Mouse (Mus musculus) lung, postnatal 36 days (tissue): ENCODE data around the gene Zfp990.
"Not testable (repeated sequence)": the region's sequence is repeated elsewhere in the genome, so short reads cannot be mapped to it uniquely, and the experiment has no call there.

ENCODE experiments used
- DNase-seq: peaks from one replicate; pipeline ENCODE4 v3.0.0; 2022; ENCODE audit warnings: mixed read lengths

Zfp990 gene

GRCm38 (mm10) chr4:145510459-145510858, at the start of gene Zfp990:
TSS of gene Zfp990 (plus strand) at chr4:145510759.
- not testable (repeated sequence) for DNase-seq

- DNase-seq, result not testable (repeated sequence)
Observed at GRCm38 (mm10) chr4:145463553-145464253, 46.9 kb upstream of the Zfp990 start.

GRCm38 (mm10) chr4:145478128-145478527, 32.4 kb upstream of the Zfp990 start:
- DNase-seq, result no peak

- not testable (repeated sequence) for DNase-seq
Observed at GRCm38 (mm10) chr4:145480699-145481098, 29.9 kb upstream of the Zfp990 start.

- no peak for DNase-seq
Observed at GRCm38 (mm10) chr4:145489396-145489795, 21.2 kb upstream of the Zfp990 start.

GRCm38 (mm10) chr4:145492132-145492531, 18.4 kb upstream of the Zfp990 start:
- no peak for DNase-seq

- DNase-seq, result not testable (repeated sequence)
Observed at GRCm38 (mm10) chr4:145493316-145493715, 17.2 kb upstream of the Zfp990 start.

- not testable (repeated sequence) for DNase-seq
Observed at GRCm38 (mm10) chr4:145514637-145515036, 4.1 kb downstream of the Zfp990 start.

- not testable (repeated sequence) for DNase-seq
Observed at GRCm38 (mm10) chr4:145515776-145516565, 5.4 kb downstream of the Zfp990 start.

GRCm38 (mm10) chr4:145517391-145517790, 6.8 kb downstream of the Zfp990 start:
- not testable (repeated sequence) for DNase-seq

GRCm38 (mm10) chr4:145543861-145544260, 33.3 kb downstream of the Zfp990 start:
- DNase-seq, result not testable (repeated sequence)

- not testable (repeated sequence) for DNase-seq
Observed at GRCm38 (mm10) chr4:145545106-145545505, 34.5 kb downstream of the Zfp990 start.

- not testable (repeated sequence) for DNase-seq
Observed at GRCm38 (mm10) chr4:145545734-145546349, 35.3 kb downstream of the Zfp990 start.

GRCm38 (mm10) chr4:145546477-145546876, 35.9 kb downstream of the Zfp990 start:
- DNase-seq, result not testable (repeated sequence)

GRCm38 (mm10) chr4:145556680-145557079, 46.1 kb downstream of the Zfp990 start:
- no peak for DNase-seq

- DNase-seq, result no peak
Observed at GRCm38 (mm10) chr4:145559505-145560099, 49.0 kb downstream of the Zfp990 start.

GRCm38 (mm10) chr4:145564111-145564821, 53.7 kb downstream of the Zfp990 start:
- no peak for DNase-seq

GRCm38 (mm10) chr4:145570461-145570860, 59.9 kb downstream of the Zfp990 start:
- DNase-seq, result not testable (repeated sequence)

GRCm38 (mm10) chr4:145576623-145577022, 66.1 kb downstream of the Zfp990 start:
- not testable (repeated sequence) for DNase-seq

GRCm38 (mm10) chr4:145580333-145580732, 69.8 kb downstream of the Zfp990 start:
- not testable (repeated sequence) for DNase-seq

- peak; percentile 41 for DNase-seq
Observed at GRCm38 (mm10) chr4:145585078-145585477, 74.5 kb downstream of the Zfp990 start, which contains the start of gene Gm13212. TSS of gene Gm13212 (plus strand) at chr4:145585166.

GRCm38 (mm10) chr4:145586046-145586445, 75.5 kb downstream of the Zfp990 start:
- DNase-seq, result not testable (repeated sequence)
